Mouse (Mus musculus) heart, postnatal 4 days (tissue): Measurements from ENCODE around the gene Nudt9. TPM values are rescaled to one million over a fixed set of nuclear protein-coding genes. Genes with fewer than 3 reads are reported as not detected.
"Not testable (repeated sequence)": the region's sequence is repeated elsewhere in the genome, so short reads cannot be mapped to it uniquely, and the experiment has no call there.

Experiments
- DNase-seq: peaks from one replicate; pipeline ENCODE4 v3.0.0; 2021
- total RNA-seq, 2 experiments: library from RNA; stranded (reverse); gene quantifications; 2 replicates each; pipeline ENCODE4 v1.2.3; 2021

Nudt9 gene
- 10 to 100 TPM; 43.1 to 44.1 TPM for total RNA-seq

DNA sequence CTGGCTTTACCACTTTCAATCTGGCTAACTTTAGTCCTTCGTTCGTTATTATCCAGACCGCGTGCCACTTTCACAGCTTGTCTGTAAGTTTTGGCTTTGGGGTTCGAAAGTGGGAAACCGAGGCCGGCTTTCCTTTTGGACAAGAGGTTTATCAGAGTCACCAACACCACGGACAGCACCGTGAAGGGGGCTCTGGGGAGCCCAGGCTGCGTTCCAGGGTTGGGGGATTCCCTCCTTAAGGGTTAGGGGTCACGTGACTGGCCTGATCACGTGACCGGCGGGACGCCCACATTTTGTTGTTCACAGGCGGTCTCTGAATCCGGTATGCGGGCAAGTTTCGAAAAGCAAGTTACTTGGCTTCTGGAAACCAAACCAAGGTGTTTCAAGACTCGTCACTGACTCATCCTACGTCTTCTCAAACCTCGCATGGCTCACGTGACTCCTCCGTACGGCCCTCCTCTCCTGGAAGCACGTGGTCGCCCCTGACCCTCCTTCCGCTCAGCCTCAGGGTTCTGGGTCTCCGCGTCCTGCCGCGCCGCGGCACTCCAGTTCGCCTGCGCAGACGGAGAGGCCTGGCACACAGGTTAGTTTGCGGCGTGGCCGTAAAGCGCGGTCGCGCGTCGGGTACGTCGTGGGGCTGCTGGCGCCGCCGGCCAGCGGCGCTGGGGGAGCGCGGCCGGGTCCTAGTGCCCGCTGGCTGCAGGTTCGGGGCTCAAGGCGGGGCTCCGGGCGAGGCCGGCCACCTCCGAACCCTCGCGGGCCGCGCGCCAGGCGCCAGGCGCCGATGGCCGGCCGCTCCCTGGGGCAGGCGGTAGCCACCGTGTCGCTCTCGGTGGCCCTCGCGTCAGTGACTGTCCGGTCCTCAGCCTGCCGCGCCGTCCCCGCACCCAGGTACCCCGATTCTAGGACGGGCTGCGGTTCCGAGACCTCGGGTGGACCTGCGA, at the start of gene Nudt9:
Nudt9 (plus strand) TSS at position 51 of the 944 bp plus-strand sequence.
- DNase-seq, result peak; percentile 97

DNA sequence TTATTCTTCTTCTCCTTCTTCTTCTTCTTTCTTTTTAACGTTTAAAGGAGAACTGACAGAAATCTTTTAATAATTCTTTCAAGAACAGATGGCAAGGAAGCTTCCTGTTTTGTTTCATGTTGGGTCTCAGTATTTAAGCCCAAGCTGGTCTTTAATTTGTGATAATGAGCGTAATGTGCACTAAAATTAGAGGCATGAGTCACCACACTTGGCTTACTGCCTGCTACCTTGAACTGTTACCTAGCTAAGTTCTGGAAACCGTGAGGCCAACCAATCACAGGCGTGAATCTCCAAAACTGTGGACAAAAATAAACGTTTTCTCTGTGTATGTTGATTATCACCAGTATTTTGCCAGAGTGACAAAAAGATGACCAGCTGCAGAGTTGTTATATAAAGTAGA, 47.4 kb upstream of the Nudt9 start:
- peak; percentile 75 for DNase-seq

DNA sequence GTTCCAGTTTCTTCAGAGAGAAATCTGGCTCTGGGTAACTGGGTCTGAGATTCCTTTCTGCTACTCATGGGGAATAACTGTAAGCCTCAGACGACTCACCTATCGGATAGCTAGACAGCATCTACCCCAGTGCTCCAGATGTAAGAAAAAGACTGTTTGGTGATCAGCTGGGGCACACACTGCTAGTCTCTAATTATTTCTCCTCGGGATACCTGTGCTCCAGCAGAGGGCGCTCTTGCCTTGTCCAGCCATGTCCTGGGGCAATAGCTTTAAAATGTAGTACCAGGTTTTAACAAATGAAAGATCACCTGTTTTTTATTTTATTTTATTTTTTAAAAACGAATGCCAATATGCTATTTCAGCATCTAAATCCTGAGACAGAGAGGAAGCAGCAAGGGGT, 46.4 kb upstream of the Nudt9 start:
- DNase-seq, result peak; percentile 90

GRCm38 (mm10) chr5:104002549-104003255, 43.4 kb upstream of the Nudt9 start:
- no peak for DNase-seq

GRCm38 (mm10) chr5:104003256-104003931, 42.7 kb upstream of the Nudt9 start:
- no peak for DNase-seq

DNA sequence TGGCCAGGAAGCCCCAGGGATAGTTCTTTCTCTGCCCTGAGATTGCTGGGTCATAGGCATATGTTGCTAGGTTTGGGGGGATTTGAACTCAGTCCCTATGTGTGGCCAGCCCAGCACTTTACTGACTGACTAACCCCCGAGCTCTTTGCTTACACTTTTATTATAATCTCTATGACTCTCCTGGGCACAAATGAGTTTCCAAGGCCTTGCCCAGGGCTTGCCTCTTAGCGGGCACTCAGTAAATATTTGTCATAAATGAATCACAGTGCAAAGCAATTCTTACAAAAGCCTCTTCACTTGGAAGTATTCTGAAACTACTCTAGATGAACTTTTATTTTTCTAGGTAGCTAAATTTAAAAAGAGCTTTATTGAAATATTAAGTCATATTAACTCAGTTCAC, 42.2 kb upstream of the Nudt9 start:
- DNase-seq, result no peak

DNA sequence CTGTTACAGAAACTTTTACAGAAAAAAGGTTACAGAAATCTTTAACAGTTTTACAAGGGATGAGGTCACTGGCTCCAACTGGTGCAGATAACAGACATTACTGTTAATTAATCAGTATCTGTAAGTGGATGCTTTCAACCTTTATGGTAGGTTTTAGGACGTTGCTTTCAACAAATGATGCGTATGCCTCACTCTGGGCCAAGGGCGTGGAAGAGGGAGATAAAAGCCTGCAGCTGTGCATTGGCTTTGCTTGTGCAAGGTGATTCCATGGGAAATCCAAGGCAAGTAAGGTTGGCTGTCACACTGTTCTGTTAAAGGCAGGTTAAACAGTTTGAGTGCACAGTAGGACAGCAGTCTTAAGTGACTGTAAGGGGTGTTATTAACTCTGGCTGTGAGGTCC, 39.3 kb upstream of the Nudt9 start:
- no peak for DNase-seq

- DNase-seq, result no peak
Measured at GRCm38 (mm10) chr5:104007801-104008200, 38.3 kb upstream of the Nudt9 start.

GRCm38 (mm10) chr5:104009421-104009820, 36.7 kb upstream of the Nudt9 start:
- DNase-seq, result no peak

GRCm38 (mm10) chr5:104010261-104010660, 35.8 kb upstream of the Nudt9 start:
- DNase-seq, result no peak

DNA sequence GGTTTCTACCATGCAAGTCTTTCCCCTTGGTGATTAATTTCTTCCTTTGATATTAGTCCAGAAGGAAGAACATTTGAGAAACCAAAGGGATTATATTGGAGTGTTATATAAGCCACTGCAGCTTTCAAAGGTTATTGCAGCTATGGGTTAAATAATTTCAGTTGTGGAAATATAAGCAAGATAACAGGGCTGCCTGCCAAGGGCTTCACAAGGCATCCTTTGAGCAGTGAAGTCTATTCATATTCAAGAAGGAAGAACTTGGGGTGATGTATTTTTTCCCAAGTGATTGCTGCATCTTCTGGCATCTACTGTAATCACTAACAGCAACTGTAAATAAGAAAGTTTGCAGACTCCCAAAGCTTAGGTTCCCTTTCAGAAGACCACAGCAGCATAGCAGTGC, 34.7 kb upstream of the Nudt9 start:
- DNase-seq, result no peak

GRCm38 (mm10) chr5:104021597-104022378, 24.3 kb upstream of the Nudt9 start, which contains the start of gene Hsd17b11:
Hsd17b11 (minus strand) TSS chr5:104021919.
- peak; percentile 87 for DNase-seq

GRCm38 (mm10) chr5:104022558-104022957, 23.5 kb upstream of the Nudt9 start:
- DNase-seq, result no peak

DNA sequence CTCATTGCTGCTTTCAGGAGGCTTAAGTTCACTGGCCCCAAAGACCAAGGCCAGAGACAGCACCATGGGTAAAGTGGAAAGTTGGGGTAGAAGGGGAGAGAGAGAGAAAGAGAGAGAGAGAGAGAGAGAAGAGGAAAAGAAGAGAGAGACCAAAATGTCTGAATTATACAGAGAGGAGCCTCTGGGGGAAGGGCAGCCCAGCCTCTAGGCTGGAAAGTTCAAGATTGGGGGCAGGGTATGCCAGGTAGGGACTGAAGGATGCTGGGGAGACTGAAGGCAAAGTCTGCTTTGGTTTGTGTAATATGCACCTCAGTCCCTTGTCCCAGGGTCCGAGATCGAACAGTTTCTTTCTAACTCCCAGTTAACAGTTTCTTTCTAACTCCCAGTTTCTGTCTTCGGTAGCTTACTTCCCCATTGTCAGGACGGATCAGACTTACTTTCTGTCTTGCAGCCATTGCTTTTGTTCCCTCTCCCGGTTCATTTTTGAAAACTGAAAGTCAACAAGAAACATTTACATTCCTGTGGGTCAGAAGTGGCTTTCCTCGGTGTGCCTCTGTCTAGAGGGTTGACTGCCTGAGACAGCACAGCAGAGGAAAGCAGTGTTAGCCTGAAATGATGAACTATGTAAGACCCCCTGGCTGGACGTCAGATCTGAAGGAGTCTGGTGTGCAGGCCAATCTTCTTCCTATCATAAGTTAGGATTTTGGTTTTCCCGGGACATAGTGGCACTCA, 22.7 kb upstream of the Nudt9 start:
- no peak for DNase-seq

DNA sequence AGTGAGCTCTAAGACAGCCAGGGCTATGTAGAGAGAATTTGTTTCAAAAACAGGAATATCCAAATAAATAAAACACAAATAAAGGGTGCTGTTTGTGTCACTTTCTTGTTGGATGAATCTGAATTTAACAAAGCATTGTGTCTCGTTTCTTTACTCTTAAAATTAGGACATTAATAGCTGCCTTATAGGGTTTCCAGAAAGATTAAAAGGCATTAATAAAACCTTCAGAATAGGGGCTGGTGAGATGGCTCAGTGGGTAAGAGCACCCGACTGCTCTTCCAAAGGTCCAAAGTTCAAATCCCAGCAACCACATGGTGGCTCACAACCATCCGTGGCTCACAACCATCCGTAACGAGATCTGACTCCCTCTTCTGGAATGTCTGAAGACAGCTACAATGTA, 21.9 kb upstream of the Nudt9 start:
- not testable (repeated sequence) for DNase-seq

GRCm38 (mm10) chr5:104024762-104025161, 21.3 kb upstream of the Nudt9 start:
- DNase-seq, result no peak

- DNase-seq, result no peak
Measured at GRCm38 (mm10) chr5:104025245-104025854, 20.8 kb upstream of the Nudt9 start.

GRCm38 (mm10) chr5:104032434-104033097, 13.5 kb upstream of the Nudt9 start:
- no peak for DNase-seq

DNA sequence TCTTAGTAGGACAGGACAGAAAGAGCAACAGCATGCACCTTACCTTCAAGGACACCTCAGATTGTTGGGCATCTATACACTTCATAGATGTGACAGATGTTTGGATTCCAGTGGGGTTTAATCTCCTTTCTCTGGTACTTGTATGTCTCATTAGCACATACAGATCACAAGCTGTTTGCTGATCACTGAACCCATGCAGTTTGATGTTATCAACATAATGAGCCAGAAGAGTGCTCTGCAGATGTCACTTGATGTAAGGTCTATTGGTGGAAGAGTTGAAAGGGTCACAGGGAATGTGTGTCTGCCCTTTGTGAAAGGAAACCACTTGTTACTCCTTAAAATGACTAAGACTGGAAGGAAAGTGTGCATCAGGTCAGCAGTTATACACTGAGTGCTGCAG, 11.0 kb upstream of the Nudt9 start:
- DNase-seq, result no peak

DNA sequence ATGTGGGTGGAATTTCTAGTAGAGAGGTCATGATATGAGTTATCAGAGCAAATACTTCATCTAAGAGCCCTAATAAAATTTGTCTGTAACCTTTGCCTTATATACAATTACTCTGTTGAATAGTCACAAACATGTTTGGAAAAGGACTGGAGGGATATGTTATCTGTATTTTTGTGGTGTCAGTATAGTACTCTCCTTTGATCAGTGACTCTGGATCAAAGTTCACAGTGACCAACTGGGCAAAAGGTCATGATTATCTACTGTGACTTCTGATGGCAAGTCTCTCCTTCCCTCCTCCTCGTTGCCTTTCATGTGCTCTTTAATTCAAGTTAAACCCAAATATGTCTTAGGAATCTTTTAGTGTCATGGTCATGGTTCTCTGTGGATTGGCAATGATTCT, 10.3 kb upstream of the Nudt9 start:
- no peak for DNase-seq
